Mouse (Mus musculus) olfactory bulb, adult 2 months (tissue): ENCODE results near the gene Mylk4.

Source experiments
- CTCF ChIP-seq: fragments of 200-500 bp; IDR thresholded peaks from 2 replicates; pipeline ENCODE4 v1.5.1; 2012; ENCODE audit warnings: low read depth, mild to moderate bottlenecking, low read length, moderate library complexity; ENCODE audit not compliant: insufficient read depth
- POLR2A ChIP-seq: fragments of 200-500 bp; IDR thresholded peaks from 2 replicates; pipeline ENCODE4 v1.6.1; 2012; ENCODE audit warnings: mild to moderate bottlenecking, low read depth, low read length, moderate library complexity; ENCODE audit not compliant: insufficient read depth

- no peak for TF ChIP-seq CTCF
- TF ChIP-seq POLR2A: no peak
Measured at GRCm38 (mm10) chr13:32699376-32699775, 84.4 kb downstream of the Mylk4 start.
